Mouse (Mus musculus): ENCODE measurements around the gene Gm36245. TPM values are rescaled to one million over a fixed set of nuclear protein-coding genes. Genes with fewer than 3 reads are reported as not detected.
A peak's percentile ranks its signal among the peaks of the same experiment; 100 is the strongest.

Gm36245 gene
- not detected in 2 replicates for polyA plus RNA-seq (2015; fragmentation: Nextera tagmentation; extraction: Ambion mirVana)

DNA sequence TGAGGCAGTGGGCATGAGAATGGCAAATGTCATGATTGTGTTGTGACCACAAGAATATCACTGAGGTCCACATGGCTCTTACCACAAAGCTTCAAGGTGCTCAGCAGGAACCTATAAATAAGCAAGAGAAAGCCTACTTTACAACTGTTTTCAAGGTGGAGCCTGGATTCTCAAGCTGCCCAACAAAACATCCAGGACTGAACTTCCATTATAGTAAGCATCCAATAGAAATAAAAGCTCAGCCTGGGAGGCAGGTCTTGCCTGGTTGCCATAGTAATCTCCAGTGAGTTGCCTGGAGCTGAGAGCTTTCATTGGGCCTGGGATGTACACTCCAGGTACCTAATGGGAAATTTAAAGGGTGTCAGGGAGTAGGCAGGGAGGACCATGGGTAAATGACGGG, at the start of gene Gm36245:
TSS of gene Gm36245 (plus strand) at position 301 of the 400 bp plus-strand sequence.
- no peak for ATAC-seq (ENCODE audit: extremely low read depth, insufficient number of reproducible peaks, low FRiP score, low TSS enrichment)
- H3K4me3 ChIP-seq, result no peak within 1 kb of the TSS
- 77% methylated on average over 1 of the region's 1 CpGs for WGBS
- H3K36me3 ChIP-seq, result no peaks in the 10 kb centered on the region
- H3K4me1 ChIP-seq, result 0 out of 2 replicates have a peak, but pooled peaks cover under 1% of the 10 kb centered on the region
- H3K27me3 ChIP-seq (replicated peaks), result no peaks in the 10 kb centered on the region
- H3K9ac ChIP-seq, result no peak within 1 kb of the TSS
- no peak within 1 kb of the TSS for H3K4me2 ChIP-seq
- H3K27ac ChIP-seq (replicated peaks), result no peak within 1 kb of the TSS
- no peaks in the 10 kb centered on the region for H3K9me3 ChIP-seq

DNA sequence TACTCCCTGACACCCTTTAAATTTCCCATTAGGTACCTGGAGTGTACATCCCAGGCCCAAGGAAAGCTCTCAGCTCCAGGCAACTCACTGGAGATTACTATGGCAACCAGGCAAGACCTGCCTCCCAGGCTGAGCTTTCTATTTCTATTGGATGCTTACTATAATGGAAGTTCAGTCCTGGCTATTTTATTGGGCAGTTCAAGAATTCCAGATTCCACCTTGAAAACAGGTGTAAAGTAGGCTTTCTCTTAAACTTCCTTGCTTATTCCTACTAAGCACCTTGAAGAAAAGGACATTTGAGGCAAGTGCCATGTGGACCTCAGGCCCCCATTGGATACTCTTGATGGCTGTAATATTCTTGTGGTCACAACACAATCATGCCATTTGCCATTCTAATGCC, 37.3 kb upstream of the Gm36245 start, which contains the start of gene 1700025B11Rik:
TSS of gene 1700025B11Rik (minus strand) at position 101 of the 400 bp plus-strand sequence.
- Histone ChIP-seq H3K9ac (no peak within 1 kb of the TSS), H3K27me3 (replicated peaks) (no peaks in the 10 kb centered on the region), H3K9me3 (no peaks in the 10 kb centered on the region), H3K36me3 (no peaks in the 10 kb centered on the region), H3K4me1 (no peaks in the 10 kb centered on the region), H3K27ac (replicated peaks) (no peak within 1 kb of the TSS), H3K4me2 (no peak within 1 kb of the TSS), H3K4me3 (no peak within 1 kb of the TSS)
- no peak for ATAC-seq (ENCODE audit: extremely low read depth, insufficient number of reproducible peaks, low FRiP score, low TSS enrichment)

DNA sequence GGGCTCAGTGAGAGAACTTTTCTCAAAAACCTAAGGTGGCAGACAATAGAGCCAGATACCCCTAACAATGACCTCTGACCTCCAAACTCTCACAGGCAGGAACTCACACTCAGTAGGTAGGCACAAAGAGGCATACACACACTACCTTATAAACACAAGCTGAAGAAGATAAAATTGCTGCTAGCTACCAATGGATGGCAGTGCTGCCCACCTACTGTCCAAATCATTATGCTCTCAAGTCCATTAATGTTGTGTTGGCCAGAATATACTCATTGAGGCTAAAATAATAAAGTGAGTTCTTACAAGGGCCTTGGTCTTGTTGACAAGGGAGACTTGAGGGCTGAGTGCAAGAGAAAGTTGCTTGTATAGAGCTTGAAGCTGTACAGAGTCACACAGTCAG, 35.8 kb upstream of the Gm36245 start:
- Histone ChIP-seq H3K9ac (no peak overlapping the region), H3K4me3 (no peak overlapping the region), H3K9me3 (no peaks in the 10 kb centered on the region), H3K27me3 (replicated peaks) (no peaks in the 10 kb centered on the region), H3K36me3 (no peaks in the 10 kb centered on the region), H3K4me2 (no peak overlapping the region), H3K4me1 (no peaks in the 10 kb centered on the region), H3K27ac (replicated peaks) (no peak overlapping the region)
- ATAC-seq (ENCODE audit: extremely low read depth, insufficient number of reproducible peaks, low FRiP score, low TSS enrichment), result no peak

- ATAC-seq (ENCODE audit: extremely low read depth, insufficient number of reproducible peaks, low FRiP score, low TSS enrichment), result no peak
- H3K4me1 ChIP-seq, result peaks cover 8% of the 10 kb centered on the region
- peaks cover 6% of the 10 kb centered on the region for H3K9me3 ChIP-seq
- H3K9ac ChIP-seq, result no peak overlapping the region
- no peaks in the 10 kb centered on the region for H3K36me3 ChIP-seq
- H3K4me2 ChIP-seq, result no peak overlapping the region
- no peak overlapping the region for H3K4me3 ChIP-seq
- WGBS, result 80% methylated on average over 2 of the region's 2 CpGs
- no peaks in the 10 kb centered on the region for H3K27me3 ChIP-seq (replicated peaks)
- H3K27ac ChIP-seq (replicated peaks), result no peak overlapping the region
Observed at GRCm38 (mm10) chr15:77578801-77579200, 20.3 kb upstream of the Gm36245 start.

GRCm38 (mm10) chr15:77579311-77579710, 19.7 kb upstream of the Gm36245 start:
- peaks cover 8% of the 10 kb centered on the region for H3K4me1 ChIP-seq
- ATAC-seq (ENCODE audit: extremely low read depth, insufficient number of reproducible peaks, low FRiP score, low TSS enrichment), result no peak
- no peak overlapping the region for H3K9ac ChIP-seq
- H3K27me3 ChIP-seq (replicated peaks), result no peaks in the 10 kb centered on the region
- peaks cover 8% of the 10 kb centered on the region for H3K9me3 ChIP-seq
- no peak overlapping the region for H3K4me3 ChIP-seq
- no peak overlapping the region for H3K27ac ChIP-seq (replicated peaks)
- no peak overlapping the region for H3K4me2 ChIP-seq
- WGBS, result 74% methylated on average over 4 of the region's 4 CpGs
- H3K36me3 ChIP-seq, result no peaks in the 10 kb centered on the region

DNA sequence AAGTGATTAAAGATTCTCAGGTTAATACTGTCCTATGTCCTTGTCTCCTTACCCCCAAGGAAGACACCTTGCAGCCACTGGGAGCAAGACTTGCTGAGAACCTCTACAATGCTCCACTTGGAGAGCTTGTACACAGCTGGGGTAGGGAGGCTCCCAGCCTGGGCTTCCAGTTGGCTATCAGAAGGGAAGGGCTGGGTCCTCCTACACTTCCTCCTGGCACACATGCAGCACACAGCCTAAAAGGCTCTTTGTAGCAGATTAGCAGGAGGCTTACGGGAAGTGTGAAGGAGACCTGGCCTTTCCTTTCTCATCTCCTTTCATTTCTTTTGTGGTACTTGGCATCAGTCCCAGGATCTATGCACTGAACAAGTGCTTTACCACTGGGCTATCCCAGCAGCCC, 17.4 kb upstream of the Gm36245 start:
- peaks cover 8% of the 10 kb centered on the region for H3K4me1 ChIP-seq
- no peaks in the 10 kb centered on the region for H3K36me3 ChIP-seq
- WGBS, result 30% methylated on average over 1 of the region's 1 CpGs
- peak overlapping the region; percentile 63 for H3K27ac ChIP-seq (replicated peaks)
- H3K4me2 ChIP-seq, result no peak overlapping the region
- peaks cover 8% of the 10 kb centered on the region for H3K9me3 ChIP-seq
- no peak overlapping the region for H3K9ac ChIP-seq
- peak; percentile 63 for ATAC-seq (ENCODE audit: extremely low read depth, insufficient number of reproducible peaks, low FRiP score, low TSS enrichment)
- no peak overlapping the region for H3K4me3 ChIP-seq
- H3K27me3 ChIP-seq (replicated peaks), result no peaks in the 10 kb centered on the region

DNA sequence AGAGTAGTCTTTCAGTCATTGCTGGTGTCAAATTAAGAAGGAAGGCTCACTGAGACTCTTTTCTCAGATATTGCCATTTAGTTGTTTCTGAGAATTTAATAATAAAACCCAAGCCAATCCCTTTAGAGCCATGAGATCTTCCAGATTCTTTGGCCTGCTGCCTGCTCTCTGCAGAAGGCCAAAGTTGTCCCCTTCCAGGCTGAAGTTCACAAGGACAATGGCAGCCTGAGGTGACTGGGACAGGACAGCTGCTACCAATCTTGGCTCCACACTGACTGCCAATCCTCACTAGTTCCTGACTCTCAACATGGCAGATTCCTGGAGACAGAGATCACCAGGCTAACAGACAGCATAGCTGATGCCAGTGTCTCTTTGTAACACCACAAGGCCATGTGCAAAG, 12.0 kb upstream of the Gm36245 start:
- Histone ChIP-seq H3K9ac (no peak overlapping the region), H3K4me1 (0 out of 2 replicates have a peak, but pooled peaks cover 3% of the 10 kb centered on the region), H3K9me3 (peaks cover 8% of the 10 kb centered on the region), H3K27me3 (replicated peaks) (no peaks in the 10 kb centered on the region), H3K36me3 (no peaks in the 10 kb centered on the region), H3K27ac (replicated peaks) (no peak overlapping the region), H3K4me2 (no peak overlapping the region), H3K4me3 (no peak overlapping the region)
- ATAC-seq (ENCODE audit: extremely low read depth, insufficient number of reproducible peaks, low FRiP score, low TSS enrichment), result no peak

- no peaks in the 10 kb centered on the region for H3K36me3 ChIP-seq
- H3K9ac ChIP-seq, result no peak overlapping the region
- peaks cover 12% of the 10 kb centered on the region; the same call in 1 of the 2 replicates for H3K4me1 ChIP-seq
- no peak overlapping the region for H3K4me3 ChIP-seq
- peaks cover under 1% of the 10 kb centered on the region for H3K9me3 ChIP-seq
- ATAC-seq (ENCODE audit: extremely low read depth, insufficient number of reproducible peaks, low FRiP score, low TSS enrichment), result no peak
- H3K27ac ChIP-seq (replicated peaks), result no peak overlapping the region
- H3K4me2 ChIP-seq, result no peak overlapping the region
- no peaks in the 10 kb centered on the region for H3K27me3 ChIP-seq (replicated peaks)
Observed at GRCm38 (mm10) chr15:77588981-77589380, 10.1 kb upstream of the Gm36245 start.

- no peak overlapping the region for H3K27ac ChIP-seq (replicated peaks)
- H3K4me3 ChIP-seq, result no peak overlapping the region
- no peak for ATAC-seq (ENCODE audit: extremely low read depth, insufficient number of reproducible peaks, low FRiP score, low TSS enrichment)
- H3K4me1 ChIP-seq, result peaks cover 12% of the 10 kb centered on the region; the same call in 1 of the 2 replicates
- H3K27me3 ChIP-seq (replicated peaks), result no peaks in the 10 kb centered on the region
- H3K9me3 ChIP-seq, result no peaks in the 10 kb centered on the region
- no peak overlapping the region for H3K9ac ChIP-seq
- H3K36me3 ChIP-seq, result no peaks in the 10 kb centered on the region
- 51% methylated on average over 2 of the region's 2 CpGs for WGBS
- no peak overlapping the region for H3K4me2 ChIP-seq
Observed at GRCm38 (mm10) chr15:77590881-77591280, 8.2 kb upstream of the Gm36245 start.

DNA sequence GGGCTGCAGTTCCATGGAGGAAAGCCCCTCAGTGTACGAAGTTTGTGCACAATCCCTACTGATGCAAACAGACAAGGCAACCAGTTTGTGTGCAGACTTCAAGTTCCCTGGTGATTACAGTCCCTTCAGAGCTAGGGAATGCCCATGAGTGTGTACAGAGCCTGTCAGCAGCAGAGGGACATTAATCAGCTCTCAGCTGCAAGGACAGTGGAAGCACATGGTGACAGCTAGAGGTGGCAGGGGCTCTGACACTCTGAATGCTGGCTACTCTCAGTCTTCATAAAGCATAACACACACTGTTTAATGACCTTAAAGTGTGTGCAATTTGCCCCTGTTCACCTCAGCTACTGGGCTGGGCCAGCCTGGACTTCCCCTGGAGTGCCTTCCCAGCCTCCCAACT, 5.5 kb upstream of the Gm36245 start:
- H3K27me3 ChIP-seq (replicated peaks), result no peaks in the 10 kb centered on the region
- no peak overlapping the region for H3K4me3 ChIP-seq
- no peak for ATAC-seq (ENCODE audit: extremely low read depth, insufficient number of reproducible peaks, low FRiP score, low TSS enrichment)
- no peak overlapping the region for H3K27ac ChIP-seq (replicated peaks)
- H3K9me3 ChIP-seq, result no peaks in the 10 kb centered on the region
- peaks cover 12% of the 10 kb centered on the region; the same call in 1 of the 2 replicates for H3K4me1 ChIP-seq
- WGBS, result 33% methylated on average over 1 of the region's 1 CpGs
- no peaks in the 10 kb centered on the region for H3K36me3 ChIP-seq
- H3K9ac ChIP-seq, result no peak overlapping the region
- no peak overlapping the region for H3K4me2 ChIP-seq

- Histone ChIP-seq H3K9me3 (no peaks in the 10 kb centered on the region), H3K9ac (no peak within 1 kb of the TSS)
Observed at GRCm38 (mm10) chr15:77595961-77596360, 3.1 kb upstream of the Gm36245 start, which contains the start of gene Apol10b. Gene Apol10b (minus strand): TSS chr15:77596125.

DNA sequence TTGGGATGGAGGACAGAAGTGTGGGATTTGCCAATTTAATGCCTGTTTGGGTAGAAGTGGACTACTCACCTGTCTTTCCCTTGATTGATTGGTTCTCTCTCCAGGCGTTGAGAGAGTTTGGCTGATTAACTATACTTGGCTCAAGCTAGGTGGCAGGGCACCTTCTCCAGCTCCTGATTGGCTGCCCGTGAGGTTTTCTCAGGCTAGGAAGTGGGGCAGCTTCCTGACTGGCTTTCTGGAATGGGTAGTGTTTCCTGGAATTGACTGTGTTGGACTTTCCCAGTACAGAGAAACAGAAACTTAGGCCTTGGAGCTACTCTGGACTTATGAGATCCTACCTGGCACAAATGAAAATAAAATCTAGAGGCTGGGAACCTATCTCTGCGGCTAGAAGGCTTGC, 629 bp upstream of the Gm36245 start:
- no peaks in the 10 kb centered on the region for H3K27me3 ChIP-seq (replicated peaks)
- no peak overlapping the region for H3K4me2 ChIP-seq
- no peak overlapping the region for H3K9ac ChIP-seq
- 55% methylated on average over 3 of the region's 3 CpGs for WGBS
- ATAC-seq (ENCODE audit: extremely low read depth, insufficient number of reproducible peaks, low FRiP score, low TSS enrichment), result no peak
- H3K36me3 ChIP-seq, result no peaks in the 10 kb centered on the region
- H3K4me1 ChIP-seq, result peaks cover 5% of the 10 kb centered on the region; the same call in 1 of the 2 replicates
- no peaks in the 10 kb centered on the region for H3K9me3 ChIP-seq
- no peak overlapping the region for H3K4me3 ChIP-seq
- no peak overlapping the region for H3K27ac ChIP-seq (replicated peaks)

More at GRCm38 (mm10) chr15:77595961-77596360, 3.1 kb upstream of the Gm36245 start, which contains the start of gene Apol10b:
- peaks cover 9% of the 10 kb centered on the region; the same call in 1 of the 2 replicates for H3K4me1 ChIP-seq
- H3K27me3 ChIP-seq (replicated peaks), result no peaks in the 10 kb centered on the region
- H3K27ac ChIP-seq (replicated peaks), result no peak within 1 kb of the TSS
- no peak within 1 kb of the TSS for H3K4me2 ChIP-seq
- no peaks in the 10 kb centered on the region for H3K36me3 ChIP-seq
- no peak for ATAC-seq (ENCODE audit: extremely low read depth, insufficient number of reproducible peaks, low FRiP score, low TSS enrichment)
- WGBS, result 47% methylated on average over 5 of the region's 5 CpGs
- H3K4me3 ChIP-seq, result no peak within 1 kb of the TSS
